Mouse (Mus musculus): ENCODE measurements at regions not wholly inside any gene's neighbourhood (a gene's known extent, or its start where the extent isn't known, plus 50 kb on each side); places are given as distances from the start of the nearest gene placed in this dataset.

- 82% methylated on average over 3 of the region's 3 CpGs for whole genome bisulfite sequencing
- Histone ChIP-seq H3K27ac (ENCODE audit: poor library complexity, severe bottlenecking) (no peak overlapping the region), H3K36me3 (no peaks in the 10 kb centered on the region), H3K4me2 (no peak overlapping the region), H3K9me3 (replicated peaks) (no peaks in the 10 kb centered on the region), H3K27me3 (replicated peaks) (no peaks in the 10 kb centered on the region), H3K4me1 (replicated peaks) (no peaks in the 10 kb centered on the region), H3K9ac (no peak overlapping the region), H3K4me3 (no peak overlapping the region)
- ATAC-seq (ENCODE audit: insufficient number of reproducible peaks, low FRiP score), result no peak
Measured at GRCm38 (mm10) chr5:45923907-45924594, 66.6 kb upstream of the Lcorl start.

All from heart, embryonic 12.5 days (tissue).